Comparison of ENCODE assay signal across 14 mouse cellular contexts in genomic region chr12:99378284-99378683, GRCm38 (mm10).
DNase-seq lines count a peak whose midpoint lies in the region; ATAC-seq and TF ChIP-seq lines count a peak whose summit lies in the region.
"Had no signal": no experiment of that assay in that cellular context is flagged by ENCODE, and none has a peak within 500 bp of the region (broad histone marks: within the 10 kb centered on the region; RNA-seq: fewer than 3 reads in every experiment).

No protein-coding gene starts in this region.

- no peaks in the 10 kb centered on the region for H3K36me3 ChIP-seq in forebrain, postnatal 0 days (ENCODE audit: insufficient read depth)
- peaks cover 80% of the 10 kb centered on the region for H3K36me3 ChIP-seq in forebrain, embryonic 10.5 days (replicated peaks)
- peaks cover 2% of the 10 kb centered on the region; the same call in 1 of the 2 replicates for H3K36me3 ChIP-seq in heart, postnatal 0 days (replicated peaks; ENCODE audit: control insufficient read depth, insufficient read depth, low read length)
- H3K36me3 ChIP-seq in stomach, postnatal 0 days (ENCODE audit: control insufficient read depth, insufficient read depth, low read length): no peaks in the 10 kb centered on the region; the same call in 1 of the 2 replicates

- ATAC-seq in forebrain, postnatal 0 days: no peak
- ATAC-seq in heart, postnatal 0 days (ENCODE audit: insufficient read depth, low read depth): no peak
- no peak for ATAC-seq in stomach, postnatal 0 days (ENCODE audit: low FRiP score, low TSS enrichment)
- ATAC-seq: intestine, embryonic 15.5 days had no signal

- no peaks in the 10 kb centered on the region for H3K27me3 ChIP-seq in forebrain, postnatal 0 days (ENCODE audit: insufficient read depth, low read length)
- no peaks in the 10 kb centered on the region for H3K27me3 ChIP-seq in forebrain, embryonic 10.5 days (ENCODE audit: poor library complexity, severe bottlenecking)
- H3K27me3 ChIP-seq in heart, postnatal 0 days (ENCODE audit: control insufficient read depth, insufficient read depth, low read length): no peaks in the 10 kb centered on the region
- H3K27me3 ChIP-seq in stomach, postnatal 0 days (ENCODE audit: control insufficient read depth, insufficient read depth, low read length): no peaks in the 10 kb centered on the region
- H3K27me3 ChIP-seq: embryonic facial prominence, embryonic 13.5 days; intestine, embryonic 15.5 days; lung, embryonic 15.5 days; stomach, embryonic 15.5 days had no signal

- 73% methylated on average over 8 of the region's 8 CpGs for WGBS in forebrain, postnatal 0 days
- 88% methylated on average over 8 of the region's 8 CpGs for WGBS in forebrain, embryonic 10.5 days
- 34% methylated on average over 8 of the region's 8 CpGs for WGBS in heart, postnatal 0 days
- WGBS in stomach, postnatal 0 days: 61% methylated on average over 8 of the region's 8 CpGs

- intact Hi-C loops in heart, postnatal 36 days (cut with DNase I): no loop called here

- no peak overlapping the region for H3K4me2 ChIP-seq in forebrain, postnatal 0 days (ENCODE audit: low read depth)
- no peak overlapping the region for H3K4me2 ChIP-seq in heart, postnatal 0 days (ENCODE audit: low read depth, low read length)
- H3K4me2 ChIP-seq in stomach, postnatal 0 days (replicated peaks; ENCODE audit: low read depth): no peak overlapping the region
- H3K4me2 ChIP-seq: embryonic facial prominence, embryonic 13.5 days; intestine, embryonic 15.5 days; lung, embryonic 15.5 days; stomach, embryonic 15.5 days had no signal

- H3K4me1 ChIP-seq in forebrain, postnatal 0 days (ENCODE audit: insufficient read depth): peaks cover 26% of the 10 kb centered on the region
- peaks cover 19% of the 10 kb centered on the region; the same call in 1 of the 2 replicates for H3K4me1 ChIP-seq in forebrain, embryonic 10.5 days
- H3K4me1 ChIP-seq in heart, postnatal 0 days (ENCODE audit: control insufficient read depth, insufficient read depth): peaks cover 31% of the 10 kb centered on the region
- peaks cover 3% of the 10 kb centered on the region; the same call in 1 of the 2 replicates for H3K4me1 ChIP-seq in stomach, postnatal 0 days (replicated peaks; ENCODE audit: control insufficient read depth, insufficient read depth)

- H3K4me3 ChIP-seq in forebrain, postnatal 0 days (ENCODE audit: low read depth, low read length): no peak overlapping the region
- no peak overlapping the region for H3K4me3 ChIP-seq in forebrain, embryonic 10.5 days
- no peak overlapping the region for H3K4me3 ChIP-seq in heart, postnatal 0 days (ENCODE audit: low read depth, low read length)
- H3K4me3 ChIP-seq in stomach, postnatal 0 days (ENCODE audit: low read depth, low read length): no peak overlapping the region
- H3K4me3 ChIP-seq: embryonic facial prominence, embryonic 13.5 days; intestine, embryonic 15.5 days; lung, embryonic 15.5 days; stomach, embryonic 15.5 days had no signal

- H3K9me3 ChIP-seq in forebrain, postnatal 0 days (ENCODE audit: low read length): no peaks in the 10 kb centered on the region
- peaks cover 15% of the 10 kb centered on the region for H3K9me3 ChIP-seq in forebrain, embryonic 10.5 days
- no peaks in the 10 kb centered on the region for H3K9me3 ChIP-seq in heart, postnatal 0 days (replicated peaks; ENCODE audit: control insufficient read depth, low read length)
- no peaks in the 10 kb centered on the region for H3K9me3 ChIP-seq in stomach, postnatal 0 days (ENCODE audit: control insufficient read depth, low read length)
- H3K9me3 ChIP-seq: embryonic facial prominence, embryonic 13.5 days; intestine, embryonic 15.5 days; lung, embryonic 15.5 days; stomach, embryonic 15.5 days had no signal

- no peak for TF ChIP-seq EP300 in heart, postnatal 0 days (IDR thresholded peaks at IDR 0.05; ENCODE audit: low read depth)
- no peak for TF ChIP-seq EP300 in stomach, postnatal 0 days (optimal IDR thresholded peaks at IDR 0.05)

- H3K9ac ChIP-seq in forebrain, postnatal 0 days: peak overlapping the region; percentile 18; the same call in 1 of the 2 replicates
- no peak overlapping the region for H3K9ac ChIP-seq in heart, postnatal 0 days (replicated peaks; ENCODE audit: low read depth, low read length)
- no peak overlapping the region for H3K9ac ChIP-seq in stomach, postnatal 0 days (ENCODE audit: low read length)
- H3K9ac ChIP-seq: embryonic facial prominence, embryonic 13.5 days; intestine, embryonic 15.5 days; lung, embryonic 15.5 days; stomach, embryonic 15.5 days had no signal

- TF ChIP-seq CTCF in forebrain, postnatal 0 days (IDR thresholded peaks at IDR 0.05; ENCODE audit: low read depth): no peak
- no peak for TF ChIP-seq CTCF in heart, postnatal 0 days (IDR thresholded peaks at IDR 0.05; ENCODE audit: low read depth)
- no peak for TF ChIP-seq CTCF in stomach, postnatal 0 days (IDR thresholded peaks at IDR 0.05; ENCODE audit: low read depth)

- 0 out of 2 replicates have a peak overlapping the region, but pooled peaks have one; percentile 29 for H3K27ac ChIP-seq in forebrain, postnatal 0 days (ENCODE audit: low read depth, low read length)
- H3K27ac ChIP-seq in forebrain, embryonic 10.5 days: no peak overlapping the region
- H3K27ac ChIP-seq in heart, postnatal 0 days (ENCODE audit: low read depth): peak overlapping the region; percentile 26; the same call in 1 of the 2 replicates
- H3K27ac ChIP-seq in stomach, postnatal 0 days (replicated peaks): 0 out of 2 replicates have a peak overlapping the region, but pooled peaks have one; percentile 8
- H3K27ac ChIP-seq: embryonic facial prominence, embryonic 13.5 days; intestine, embryonic 15.5 days; lung, embryonic 15.5 days; stomach, embryonic 15.5 days had no signal

- DNase-seq in forebrain, postnatal 0 days: no peak
- DNase-seq in forebrain, embryonic 10.5 days (ENCODE audit: extremely low spot score, low spot score): no peak
- no peak for DNase-seq in heart, postnatal 0 days (ENCODE audit: low spot score)
- no peak for DNase-seq in heart, postnatal 36 days
- DNase-seq in right cerebral cortex, postnatal 25 days: peak; percentile 31
- DNase-seq in right cerebral cortex, postnatal 4 days: no peak
- DNase-seq in stomach, postnatal 0 days (ENCODE audit: low spot score): no peak
- DNase-seq in cerebellum, adult 11 months: no peak
- DNase-seq: adrenal gland, adult 8-10 months; cerebellum, adult 18-20 months had no signal
